Mouse (Mus musculus): Measurements from ENCODE around the gene Arpc2. TPM values are rescaled to one million over a fixed set of nuclear protein-coding genes. Genes with fewer than 3 reads are reported as not detected.

The Arpc2 gene
- polyA plus RNA-seq, 1 experiment from 2014 or later = 413 TPM

- H3K4me3 ChIP-seq = no peak overlapping the region
- no peaks in the 10 kb centered on the region for H3K9me3 ChIP-seq (replicated peaks)
- H3K27me3 ChIP-seq = no peaks in the 10 kb centered on the region
- 11% methylated on average over 9 of the region's 9 CpGs for WGBS
- 0 out of 2 replicates have a peak overlapping the region, but pooled peaks have one; percentile 16 for H3K9ac ChIP-seq
- peaks cover 47% of the 10 kb centered on the region for H3K4me1 ChIP-seq (replicated peaks)
- peak overlapping the region; percentile 9; the same call in 1 of the 2 replicates for H3K4me2 ChIP-seq
- H3K36me3 ChIP-seq = peaks cover 10% of the 10 kb centered on the region; the same call in 1 of the 2 replicates
- ATAC-seq (replicated peaks; ENCODE audit: insufficient number of reproducible peaks, insufficient read depth, low FRiP score, low read depth) = peak; percentile 69
- peak overlapping the region; percentile 14 for H3K27ac ChIP-seq
Measured at GRCm38 (mm10) chr1:74275015-74275414, 39.1 kb downstream of the Arpc2 start.

- Histone ChIP-seq H3K36me3 (peaks cover 30% of the 10 kb centered on the region), H3K4me2 (no peak overlapping the region), H3K9ac (no peak overlapping the region), H3K4me3 (no peak overlapping the region), H3K27me3 (no peaks in the 10 kb centered on the region), H3K9me3 (replicated peaks) (no peaks in the 10 kb centered on the region), H3K27ac (no peak overlapping the region), H3K4me1 (replicated peaks) (peaks cover 34% of the 10 kb centered on the region)
- WGBS = 70% methylated on average over 6 of the region's 6 CpGs
- ATAC-seq (replicated peaks; ENCODE audit: insufficient number of reproducible peaks, insufficient read depth, low FRiP score, low read depth) = no peak
Measured at GRCm38 (mm10) chr1:74277041-74277440, 41.2 kb downstream of the Arpc2 start.

GRCm38 (mm10) chr1:74277883-74278537, 42.1 kb downstream of the Arpc2 start:
- Histone ChIP-seq H3K36me3 (peaks cover 40% of the 10 kb centered on the region), H3K4me2 (no peak overlapping the region), H3K9me3 (replicated peaks) (no peaks in the 10 kb centered on the region), H3K9ac (no peak overlapping the region), H3K4me3 (no peak overlapping the region), H3K27me3 (no peaks in the 10 kb centered on the region), H3K4me1 (replicated peaks) (peaks cover 43% of the 10 kb centered on the region), H3K27ac (no peak overlapping the region)
- no peak for ATAC-seq (replicated peaks; ENCODE audit: insufficient number of reproducible peaks, insufficient read depth, low FRiP score, low read depth)
- WGBS = 51% methylated on average over 8 of the region's 8 CpGs

- H3K36me3 ChIP-seq = peaks cover 42% of the 10 kb centered on the region
- no peak within 1 kb of the TSS for H3K9ac ChIP-seq
- H3K4me1 ChIP-seq (replicated peaks) = peaks cover 47% of the 10 kb centered on the region
- no peaks in the 10 kb centered on the region for H3K9me3 ChIP-seq (replicated peaks)
- 86% methylated on average over 10 of the region's 10 CpGs for WGBS
- no peak within 1 kb of the TSS for H3K4me2 ChIP-seq
- no peak for ATAC-seq (replicated peaks; ENCODE audit: insufficient number of reproducible peaks, insufficient read depth, low FRiP score, low read depth)
- H3K27ac ChIP-seq = no peak within 1 kb of the TSS
- H3K27me3 ChIP-seq = no peaks in the 10 kb centered on the region
- H3K4me3 ChIP-seq = no peak within 1 kb of the TSS
Measured at GRCm38 (mm10) chr1:74278538-74278937, 42.7 kb downstream of the Arpc2 start, which contains the start of gene Gpbar1. TSS of gene Gpbar1 (plus strand) at chr1:74278550.

- H3K27me3 ChIP-seq = no peaks in the 10 kb centered on the region
- no peak overlapping the region for H3K27ac ChIP-seq
- H3K4me1 ChIP-seq (replicated peaks) = peaks cover 51% of the 10 kb centered on the region
- H3K4me3 ChIP-seq = no peak overlapping the region
- no peaks in the 10 kb centered on the region for H3K9me3 ChIP-seq (replicated peaks)
- WGBS = 85% methylated on average over 11 of the region's 11 CpGs
- H3K36me3 ChIP-seq = peaks cover 42% of the 10 kb centered on the region
- H3K4me2 ChIP-seq = no peak overlapping the region
- no peak overlapping the region for H3K9ac ChIP-seq
- ATAC-seq (replicated peaks; ENCODE audit: insufficient number of reproducible peaks, insufficient read depth, low FRiP score, low read depth) = no peak
Measured at GRCm38 (mm10) chr1:74278988-74279387, 43.1 kb downstream of the Arpc2 start.

- peaks cover 42% of the 10 kb centered on the region for H3K36me3 ChIP-seq
- no peaks in the 10 kb centered on the region for H3K9me3 ChIP-seq (replicated peaks)
- ATAC-seq (replicated peaks; ENCODE audit: insufficient number of reproducible peaks, insufficient read depth, low FRiP score, low read depth) = no peak
- H3K4me2 ChIP-seq = no peak overlapping the region
- WGBS = 93% methylated on average over 14 of the region's 14 CpGs
- no peak overlapping the region for H3K27ac ChIP-seq
- no peaks in the 10 kb centered on the region for H3K27me3 ChIP-seq
- peaks cover 41% of the 10 kb centered on the region for H3K4me1 ChIP-seq (replicated peaks)
- H3K4me3 ChIP-seq = no peak overlapping the region
- no peak overlapping the region for H3K9ac ChIP-seq
Measured at GRCm38 (mm10) chr1:74280591-74281325, 44.9 kb downstream of the Arpc2 start.

GRCm38 (mm10) chr1:74281372-74281771, 45.5 kb downstream of the Arpc2 start:
- 89% methylated on average over 2 of the region's 2 CpGs for WGBS
- Histone ChIP-seq H3K4me3 (no peak overlapping the region), H3K36me3 (peaks cover 42% of the 10 kb centered on the region), H3K4me2 (no peak overlapping the region), H3K27ac (no peak overlapping the region), H3K9me3 (replicated peaks) (no peaks in the 10 kb centered on the region), H3K27me3 (no peaks in the 10 kb centered on the region), H3K9ac (no peak overlapping the region), H3K4me1 (replicated peaks) (peaks cover 41% of the 10 kb centered on the region)
- no peak for ATAC-seq (replicated peaks; ENCODE audit: insufficient number of reproducible peaks, insufficient read depth, low FRiP score, low read depth)

- H3K4me3 ChIP-seq = no peak overlapping the region
- peaks cover 42% of the 10 kb centered on the region for H3K36me3 ChIP-seq
- no peak for ATAC-seq (replicated peaks; ENCODE audit: insufficient number of reproducible peaks, insufficient read depth, low FRiP score, low read depth)
- H3K9ac ChIP-seq = no peak overlapping the region
- no peak overlapping the region for H3K4me2 ChIP-seq
- no peak overlapping the region for H3K27ac ChIP-seq
- H3K27me3 ChIP-seq = no peaks in the 10 kb centered on the region
- H3K4me1 ChIP-seq (replicated peaks) = peaks cover 40% of the 10 kb centered on the region
- 97% methylated on average over 8 of the region's 8 CpGs for WGBS
- H3K9me3 ChIP-seq (replicated peaks) = no peaks in the 10 kb centered on the region
Measured at GRCm38 (mm10) chr1:74281886-74282285, 46.0 kb downstream of the Arpc2 start.

- H3K4me2 ChIP-seq = no peak overlapping the region
- ATAC-seq (replicated peaks; ENCODE audit: insufficient number of reproducible peaks, insufficient read depth, low FRiP score, low read depth) = no peak
- peaks cover 42% of the 10 kb centered on the region for H3K4me1 ChIP-seq (replicated peaks)
- 90% methylated on average over 10 of the region's 10 CpGs for WGBS
- peaks cover 45% of the 10 kb centered on the region for H3K36me3 ChIP-seq
- no peak overlapping the region for H3K4me3 ChIP-seq
- H3K27ac ChIP-seq = no peak overlapping the region
- H3K27me3 ChIP-seq = no peaks in the 10 kb centered on the region
- H3K9ac ChIP-seq = no peak overlapping the region
- H3K9me3 ChIP-seq (replicated peaks) = no peaks in the 10 kb centered on the region
Measured at GRCm38 (mm10) chr1:74282896-74283625, 47.2 kb downstream of the Arpc2 start.

GRCm38 (mm10) chr1:74283686-74284463, 48.0 kb downstream of the Arpc2 start:
- Histone ChIP-seq H3K4me1 (replicated peaks) (peaks cover 49% of the 10 kb centered on the region), H3K4me3 (peak overlapping the region; percentile 79), H3K9me3 (replicated peaks) (no peaks in the 10 kb centered on the region), H3K4me2 (peak overlapping the region; percentile 78), H3K9ac (peak overlapping the region; percentile 82), H3K36me3 (peaks cover 49% of the 10 kb centered on the region), H3K27ac (peak overlapping the region; percentile 85), H3K27me3 (no peaks in the 10 kb centered on the region)
- ATAC-seq (replicated peaks; ENCODE audit: insufficient number of reproducible peaks, insufficient read depth, low FRiP score, low read depth) = peak; percentile 33
- 10% methylated on average over 15 of the region's 15 CpGs for WGBS

Measured in heart, embryonic 15.5 days (tissue).